Mouse (Mus musculus): ENCODE results near the gene C1s2.
"Not testable (repeated sequence)": the region's sequence is repeated elsewhere in the genome, so short reads cannot be mapped to it uniquely, and the experiment has no call there.

DNA sequence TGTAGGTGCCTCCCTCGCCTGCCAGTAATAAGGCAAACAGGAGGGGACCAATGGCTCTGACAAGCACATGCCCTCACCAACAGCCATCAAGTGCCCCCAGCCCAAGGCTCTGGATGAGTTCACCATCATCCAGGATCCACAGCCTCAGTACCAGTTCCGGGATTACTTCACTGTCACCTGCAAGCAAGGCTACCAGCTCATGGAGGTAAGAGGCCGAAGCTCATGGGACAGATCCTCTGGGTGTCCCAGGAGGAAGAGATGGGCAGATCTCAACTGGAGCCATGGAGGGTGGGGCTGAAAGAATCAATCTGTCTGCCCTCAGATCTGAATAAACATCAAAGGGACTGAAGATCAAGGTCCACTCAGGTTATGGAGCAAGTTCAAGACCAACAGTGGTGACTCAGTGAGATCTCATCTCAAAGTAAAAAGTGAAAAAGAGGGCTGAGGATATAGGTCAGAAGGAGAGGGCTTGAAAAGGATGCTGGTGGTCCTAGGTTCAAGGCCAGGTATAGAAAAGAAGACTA is 60.7 kb downstream of the C1s2 start:
- TF ChIP-seq CTCF, EP300 (IDR thresholded peaks at IDR 0.05; ENCODE audit: low read depth): not testable (repeated sequence)
